Mouse (Mus musculus) midbrain, embryonic 14.5 days (tissue): Measurements from ENCODE around the gene Nfkbid. TPM values are rescaled to one million over a fixed set of nuclear protein-coding genes. Genes with fewer than 3 reads are reported as not detected.

Source experiments
- ATAC-seq: fragments of 200-750 bp; cut with Nextera tagmentation; 2 replicates; pipeline ENCODE4 v1.8.0; 2017; ENCODE audit warnings: moderate number of reproducible peaks, moderate library complexity; ENCODE audit not compliant: low FRiP score, low TSS enrichment
- DNase-seq: peaks from one replicate; pipeline ENCODE4 v3.0.0-alpha.2; 2015
- H3K27ac ChIP-seq: fragments of 300-500 bp; sonication (generic); replicated peaks from 2 replicates; pipeline ENCODE4 v1.5.1; 2014; ENCODE audit warnings: mild to moderate bottlenecking, low read depth, low read length, moderate library complexity
- H3K27me3 ChIP-seq: fragments of 300-500 bp; sonication (generic); 2 replicates; pipeline ENCODE4 v1.6.1; 2014; ENCODE audit warnings: low read length, control low read depth, mixed read lengths; ENCODE audit not compliant: control insufficient read depth, insufficient read depth
- H3K36me3 ChIP-seq: fragments of 300-500 bp; sonication (generic); 2 replicates; pipeline ENCODE4 v1.6.1; 2014; ENCODE audit warnings: low read length, control low read depth; ENCODE audit not compliant: control insufficient read depth, insufficient read depth
- H3K4me1 ChIP-seq: fragments of 300-500 bp; sonication (generic); 2 replicates; pipeline ENCODE4 v1.6.1; 2014; ENCODE audit warnings: mild to moderate bottlenecking, antibody characterized with exemption, low read length, control low read depth; ENCODE audit not compliant: control insufficient read depth, insufficient read depth
- H3K4me2 ChIP-seq: fragments of 300-500 bp; sonication (generic); 2 replicates; pipeline ENCODE4 v1.6.1; 2014; ENCODE audit warnings: mild to moderate bottlenecking, low read length, moderate library complexity
- H3K4me3 ChIP-seq: fragments of 300-500 bp; sonication (generic); replicated peaks from 2 replicates; pipeline ENCODE4 v1.5.1; 2014; ENCODE audit warnings: low read depth, low read length
- H3K9ac ChIP-seq: fragments of 300-500 bp; sonication (generic); replicated peaks from 2 replicates; pipeline ENCODE4 v1.6.1; 2014; ENCODE audit warnings: mild to moderate bottlenecking, low read length, moderate library complexity
- H3K9me3 ChIP-seq: fragments of 300-500 bp; sonication (generic); 2 replicates; pipeline ENCODE4 v1.6.1; 2016; ENCODE audit warnings: low read length, control low read depth, mixed read lengths; ENCODE audit not compliant: control insufficient read depth
- WGBS: fragments of 180-500 bp; shearing (Covaris S2); extraction: QIAGEN DNeasy Blood & Tissue Kit; methylation state at CpG from one replicate; pipeline ENCODE4 v1.1.7; 2014; 5-methylcytosine and 5-hydroxymethylcytosine counted together
- polyA plus RNA-seq: library from polyadenylated mRNA; unstranded; fragments of >200 nt; fragmentation: Nextera tagmentation; extraction: Ambion mirVana; gene quantifications from 2 replicates; pipeline ENCODE4 v1.2.1, GENCODE M21; 2014

Gene Nfkbid
- polyA plus RNA-seq, 1 experiment from 2014 or later = 1.4 TPM

DNA sequence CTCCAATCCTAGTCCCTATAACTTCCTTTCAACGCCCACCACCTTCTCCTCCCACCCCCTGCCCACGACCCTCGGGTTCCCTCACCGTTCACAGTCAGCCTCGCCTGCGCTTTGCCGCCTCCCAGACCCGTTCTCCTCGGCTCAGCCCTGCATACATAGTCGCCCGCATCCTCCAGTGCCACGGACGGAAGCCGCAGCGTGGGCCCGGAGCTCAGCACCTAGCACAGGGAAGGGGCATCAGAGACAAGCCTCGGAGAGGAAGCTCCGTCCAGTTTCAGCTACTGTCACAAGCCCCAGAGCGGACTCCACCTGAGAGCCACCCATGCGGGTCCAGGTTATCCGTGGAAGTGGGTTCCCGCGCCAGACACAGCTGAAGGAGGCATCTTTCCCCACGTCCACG is 31.8 kb downstream of the Nfkbid start:
- 14% methylated on average over 25 of the region's 25 CpGs for WGBS
- ATAC-seq (no peak), DNase-seq (no peak)
- peak overlapping the region; percentile 31 for H3K4me2 ChIP-seq
- no peaks in the 10 kb centered on the region for H3K36me3 ChIP-seq
- H3K9me3 ChIP-seq = no peaks in the 10 kb centered on the region
- H3K4me3 ChIP-seq = no peak overlapping the region
- H3K27me3 ChIP-seq = peaks cover 42% of the 10 kb centered on the region
- no peak overlapping the region for H3K27ac ChIP-seq
- no peak overlapping the region for H3K9ac ChIP-seq
- peaks cover 20% of the 10 kb centered on the region for H3K4me1 ChIP-seq

DNA sequence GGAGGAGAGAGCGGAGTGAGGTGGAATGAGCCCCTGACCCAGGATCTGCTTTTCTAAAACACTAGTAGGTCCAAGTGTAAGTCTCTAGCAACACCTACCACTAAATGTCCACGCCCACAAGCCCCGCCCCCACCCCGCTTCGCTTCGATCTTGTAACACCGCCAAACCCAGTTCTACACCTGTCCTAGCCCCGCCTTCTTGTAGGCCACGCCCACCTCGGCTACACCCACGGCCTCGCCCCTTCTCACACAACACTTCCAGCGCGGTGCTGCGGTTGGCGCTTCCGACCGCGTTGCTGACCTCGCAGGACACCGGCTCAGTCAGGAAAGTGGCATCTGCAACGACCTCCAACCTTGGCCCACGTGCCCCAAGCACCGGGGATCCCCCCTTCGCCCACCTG is 32.2 kb downstream of the Nfkbid start:
- H3K27me3 ChIP-seq = peaks cover 42% of the 10 kb centered on the region
- DNase-seq (peak; percentile 17), ATAC-seq (no peak)
- no peak overlapping the region for H3K4me3 ChIP-seq
- H3K9ac ChIP-seq = no peak overlapping the region
- WGBS = 3% methylated on average over 25 of the region's 25 CpGs
- peaks cover 24% of the 10 kb centered on the region for H3K4me1 ChIP-seq
- H3K9me3 ChIP-seq = no peaks in the 10 kb centered on the region
- peak overlapping the region; percentile 31 for H3K4me2 ChIP-seq
- H3K27ac ChIP-seq = no peak overlapping the region
- H3K36me3 ChIP-seq = no peaks in the 10 kb centered on the region

DNA sequence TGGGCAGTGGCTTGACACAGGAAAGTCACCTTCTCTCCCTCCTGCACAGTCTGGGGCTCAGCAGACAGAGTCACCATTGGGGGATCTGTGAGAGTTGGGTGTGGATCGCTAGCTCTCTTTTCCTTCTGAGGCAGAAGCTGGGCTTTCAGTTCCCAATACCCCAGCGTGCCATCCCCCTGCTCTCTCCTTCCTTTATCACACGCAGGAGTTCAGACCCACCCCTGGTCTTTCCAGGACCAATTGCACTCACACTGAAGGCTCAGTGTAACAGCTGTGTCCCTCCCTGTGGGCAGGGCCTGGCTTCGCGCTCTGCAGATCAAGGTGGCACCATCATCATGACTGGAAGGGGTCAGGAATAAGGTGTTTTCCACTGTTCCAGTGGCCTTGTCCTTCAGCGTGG is 32.7 kb downstream of the Nfkbid start:
- Histone ChIP-seq H3K27me3 (peaks cover 44% of the 10 kb centered on the region), H3K9me3 (no peaks in the 10 kb centered on the region), H3K4me1 (peaks cover 24% of the 10 kb centered on the region), H3K36me3 (no peaks in the 10 kb centered on the region), H3K27ac (no peak overlapping the region), H3K4me2 (no peak overlapping the region), H3K9ac (no peak overlapping the region), H3K4me3 (no peak overlapping the region)
- DNase-seq = no peak
- 12% methylated on average over 6 of the region's 6 CpGs for WGBS
- no peak for ATAC-seq

DNA sequence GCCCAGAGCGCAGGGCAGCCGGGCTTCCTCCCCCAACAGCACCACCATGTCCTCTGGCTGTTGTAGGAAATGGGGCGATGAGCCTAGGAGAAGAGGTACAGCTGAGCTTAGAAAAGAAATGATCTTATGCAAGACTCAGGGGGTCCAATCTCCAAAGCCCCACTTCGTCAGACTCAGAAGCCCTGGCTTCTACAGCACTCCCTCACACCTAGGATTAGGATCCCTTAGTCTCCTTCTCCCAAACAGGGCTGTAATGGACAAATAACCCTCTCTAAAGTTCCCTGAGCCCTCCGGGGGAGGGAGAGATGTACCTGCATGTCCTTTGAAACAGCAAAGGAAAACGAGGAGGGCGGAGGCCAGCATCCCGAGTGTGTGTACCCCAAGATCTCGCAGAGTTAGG is 35.0 kb downstream of the Nfkbid start:
- peaks cover 56% of the 10 kb centered on the region for H3K27me3 ChIP-seq
- peak overlapping the region; percentile 16 for H3K4me3 ChIP-seq
- H3K27ac ChIP-seq = no peak overlapping the region
- ATAC-seq (no peak), DNase-seq (no peak)
- no peaks in the 10 kb centered on the region for H3K9me3 ChIP-seq
- no peaks in the 10 kb centered on the region for H3K36me3 ChIP-seq
- H3K4me2 ChIP-seq = peak overlapping the region; percentile 55
- H3K9ac ChIP-seq = 0 out of 2 replicates have a peak overlapping the region, but pooled peaks have one; percentile 32
- under 1% methylated on average over 9 of the region's 9 CpGs for WGBS
- peaks cover 24% of the 10 kb centered on the region for H3K4me1 ChIP-seq

DNA sequence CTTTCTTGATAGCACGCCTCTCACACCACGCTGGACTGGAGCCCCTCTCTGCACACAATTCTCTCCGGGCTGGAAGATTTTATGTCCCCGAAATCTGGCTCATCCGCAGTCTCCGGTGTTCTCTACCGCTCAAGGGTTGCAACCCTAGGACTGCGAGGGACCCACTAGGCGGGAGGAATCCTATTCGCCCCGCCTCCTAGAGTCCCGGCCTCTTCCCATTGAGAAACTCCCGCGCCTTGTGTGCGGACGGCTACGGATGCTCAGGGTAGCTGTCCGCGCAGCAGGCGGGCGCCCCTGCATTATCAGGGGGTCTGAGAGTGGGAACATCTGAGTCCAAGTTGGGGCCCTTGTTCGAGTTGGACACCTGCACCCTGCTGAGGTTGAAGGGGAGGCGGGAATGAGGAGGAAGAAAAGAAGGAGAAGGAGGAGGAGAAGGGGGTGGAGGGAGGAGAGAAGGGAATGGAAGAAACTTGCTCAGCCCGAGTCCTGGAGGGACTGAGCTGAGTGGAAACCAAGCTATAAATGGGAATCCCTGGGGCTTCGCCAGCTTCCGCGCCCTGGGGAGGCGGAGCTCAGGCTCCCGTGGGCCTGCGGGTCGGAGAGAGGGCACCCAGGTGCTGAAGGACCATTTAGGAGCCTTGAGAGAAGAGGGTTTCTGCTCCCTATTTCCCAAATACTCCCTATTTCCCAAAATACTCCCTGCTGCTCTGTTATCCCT is 35.5 kb downstream of the Nfkbid start:
- ATAC-seq = peak; percentile 15
- H3K4me2 ChIP-seq = peak overlapping the region; percentile 55
- H3K9me3 ChIP-seq = no peaks in the 10 kb centered on the region
- DNase-seq = peak; percentile 52
- peaks cover 58% of the 10 kb centered on the region for H3K27me3 ChIP-seq
- H3K27ac ChIP-seq = no peak overlapping the region
- H3K9ac ChIP-seq = peak overlapping the region; percentile 32; the same call in 1 of the 2 replicates
- H3K4me3 ChIP-seq = peak overlapping the region; percentile 16
- peaks cover 24% of the 10 kb centered on the region for H3K4me1 ChIP-seq
- WGBS = under 1% methylated on average over 31 of the region's 31 CpGs
- H3K36me3 ChIP-seq = no peaks in the 10 kb centered on the region

DNA sequence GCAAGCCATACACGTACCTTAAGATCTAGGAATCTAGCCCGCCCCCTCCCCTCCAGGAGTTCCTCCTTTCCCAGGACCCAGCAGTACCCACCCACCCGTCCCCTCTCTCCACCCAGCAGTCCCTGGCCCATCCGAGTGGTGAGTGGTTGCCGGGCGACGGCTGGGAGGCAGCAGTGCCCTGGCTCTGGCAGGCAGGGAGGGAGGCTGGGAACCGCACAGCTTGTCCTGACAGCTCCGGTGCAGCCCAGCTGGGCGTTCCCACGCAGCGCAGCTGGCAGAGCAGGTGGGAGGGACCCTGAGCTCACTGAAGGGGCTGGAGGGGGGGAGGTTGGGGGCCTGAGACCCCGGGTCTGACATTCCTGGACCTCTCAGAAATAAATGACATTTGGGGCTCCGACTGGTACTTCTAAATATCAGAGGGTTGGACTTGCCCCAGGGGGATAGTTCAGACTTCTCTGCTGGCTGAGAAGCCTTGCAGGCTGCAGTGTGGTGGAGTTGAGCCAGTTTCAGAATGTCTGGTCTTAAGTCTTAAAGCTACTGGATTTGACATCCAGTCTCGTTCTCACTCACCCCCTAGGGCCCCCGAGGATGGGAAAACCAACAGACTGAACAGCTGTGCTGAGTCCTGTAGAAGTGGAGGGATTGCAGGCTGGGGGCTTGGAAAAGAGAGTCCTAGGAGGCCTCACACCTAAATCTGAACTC is 36.2 kb downstream of the Nfkbid start, which contains the start of the genes Kirrel2 and Nphs1:
Gene Kirrel2 (minus strand): TSS at position 62 of the 702 bp plus-strand sequence.
Gene Nphs1 (plus strand): TSS at position 687 of the 702 bp plus-strand sequence.
- Histone ChIP-seq H3K27ac (no peak within 1 kb of the TSS), H3K4me3 (peak within 1 kb of the TSS; percentile 16), H3K4me1 (peaks cover 24% of the 10 kb centered on the region), H3K27me3 (peaks cover 62% of the 10 kb centered on the region), H3K4me2 (peak within 1 kb of the TSS; percentile 55), H3K36me3 (no peaks in the 10 kb centered on the region), H3K9ac (peak within 1 kb of the TSS; percentile 42), H3K9me3 (no peaks in the 10 kb centered on the region)
- DNase-seq (peak; percentile 80), ATAC-seq (peak; percentile 87)
- under 1% methylated on average over 16 of the region's 16 CpGs for WGBS

DNA sequence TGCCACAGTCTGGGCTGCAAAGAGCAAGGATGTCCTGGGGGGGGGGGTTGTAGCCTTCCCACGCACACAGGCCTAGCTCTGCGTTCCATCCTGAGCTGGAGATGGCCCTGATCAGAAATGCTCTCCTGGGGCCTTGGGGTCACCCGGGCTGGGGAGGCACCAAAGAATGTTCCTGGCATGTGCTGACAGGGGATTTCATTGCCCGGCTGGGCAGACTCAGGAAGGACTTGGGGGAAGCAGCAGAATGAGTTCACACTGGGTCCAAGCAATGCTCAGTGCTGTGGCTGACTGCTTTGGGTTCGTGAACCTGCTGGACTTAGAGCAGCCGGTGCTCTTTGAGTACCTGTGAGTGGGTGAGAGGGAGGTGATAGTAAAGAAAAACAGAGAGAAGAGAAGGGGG is 38.0 kb downstream of the Nfkbid start:
- no peaks in the 10 kb centered on the region for H3K9me3 ChIP-seq
- ATAC-seq = no peak
- no peak overlapping the region for H3K9ac ChIP-seq
- no peak overlapping the region for H3K4me2 ChIP-seq
- H3K27me3 ChIP-seq = peaks cover 59% of the 10 kb centered on the region
- peaks cover 24% of the 10 kb centered on the region for H3K4me1 ChIP-seq
- H3K27ac ChIP-seq = no peak overlapping the region
- H3K36me3 ChIP-seq = no peaks in the 10 kb centered on the region
- 36% methylated on average over 6 of the region's 6 CpGs for WGBS
- no peak overlapping the region for H3K4me3 ChIP-seq
- no peak for DNase-seq

DNA sequence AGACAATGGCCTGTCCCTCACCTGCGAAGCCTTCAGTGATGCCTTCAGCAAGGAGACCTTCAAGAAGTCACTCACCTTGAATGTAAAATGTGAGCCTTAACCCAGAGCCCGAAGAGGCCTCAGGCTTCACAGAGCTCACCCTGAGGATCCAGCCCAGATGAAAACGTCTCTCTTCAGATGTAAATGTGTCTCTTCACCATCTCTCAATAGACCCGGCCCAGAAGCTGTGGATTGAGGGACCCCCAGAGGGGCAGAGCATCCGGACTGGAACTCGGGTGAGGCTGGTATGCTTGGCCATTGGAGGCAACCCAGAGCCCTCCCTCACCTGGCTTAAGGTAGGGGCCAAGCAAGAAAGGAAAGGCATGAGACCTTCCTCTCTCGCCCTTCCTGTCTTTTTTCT is 42.0 kb downstream of the Nfkbid start:
- no peaks in the 10 kb centered on the region for H3K9me3 ChIP-seq
- peaks cover 76% of the 10 kb centered on the region for H3K27me3 ChIP-seq
- H3K4me2 ChIP-seq = no peak overlapping the region
- 17% methylated on average over 7 of the region's 7 CpGs for WGBS
- H3K36me3 ChIP-seq = no peaks in the 10 kb centered on the region
- H3K9ac ChIP-seq = no peak overlapping the region
- ATAC-seq = no peak
- no peak overlapping the region for H3K4me3 ChIP-seq
- no peak overlapping the region for H3K27ac ChIP-seq
- DNase-seq = no peak
- 0 out of 2 replicates have a peak, but pooled peaks cover 1% of the 10 kb centered on the region for H3K4me1 ChIP-seq
